Mouse (Mus musculus): ENCODE measurements around the gene Apba2.

Gene Apba2

GRCm38 (mm10) chr7:64659328-64659727, 157.8 kb downstream of the Apba2 start:
- WGBS: 56% methylated on average over 8 of the region's 8 CpGs

GRCm38 (mm10) chr7:64662506-64662905, 161.0 kb downstream of the Apba2 start:
- WGBS: 49% methylated on average over 5 of the region's 5 CpGs

- 55% methylated on average over 3 of the region's 3 CpGs for WGBS
Measured at GRCm38 (mm10) chr7:64663600-64663999, 162.1 kb downstream of the Apba2 start.

DNA sequence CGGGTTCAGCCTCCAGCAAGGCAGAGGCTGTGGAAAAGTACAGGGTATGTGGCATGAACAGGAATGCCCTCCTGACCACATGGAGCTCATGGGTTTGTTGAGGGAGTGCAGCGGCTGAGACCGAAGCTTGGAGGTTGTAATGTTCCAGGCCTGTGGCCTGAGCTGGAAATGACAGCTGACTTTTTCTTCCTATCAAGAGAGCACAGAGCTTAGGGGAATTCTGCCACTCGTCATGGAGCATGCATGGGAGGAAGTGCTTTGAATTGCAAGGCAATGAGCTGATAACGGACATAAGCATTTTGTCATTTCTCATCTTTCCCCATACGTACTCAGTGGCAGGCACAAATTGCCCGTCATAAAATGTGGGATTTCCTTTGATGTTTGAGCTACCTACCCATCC, 163.6 kb downstream of the Apba2 start:
- WGBS: 74% methylated on average over 7 of the region's 7 CpGs

DNA sequence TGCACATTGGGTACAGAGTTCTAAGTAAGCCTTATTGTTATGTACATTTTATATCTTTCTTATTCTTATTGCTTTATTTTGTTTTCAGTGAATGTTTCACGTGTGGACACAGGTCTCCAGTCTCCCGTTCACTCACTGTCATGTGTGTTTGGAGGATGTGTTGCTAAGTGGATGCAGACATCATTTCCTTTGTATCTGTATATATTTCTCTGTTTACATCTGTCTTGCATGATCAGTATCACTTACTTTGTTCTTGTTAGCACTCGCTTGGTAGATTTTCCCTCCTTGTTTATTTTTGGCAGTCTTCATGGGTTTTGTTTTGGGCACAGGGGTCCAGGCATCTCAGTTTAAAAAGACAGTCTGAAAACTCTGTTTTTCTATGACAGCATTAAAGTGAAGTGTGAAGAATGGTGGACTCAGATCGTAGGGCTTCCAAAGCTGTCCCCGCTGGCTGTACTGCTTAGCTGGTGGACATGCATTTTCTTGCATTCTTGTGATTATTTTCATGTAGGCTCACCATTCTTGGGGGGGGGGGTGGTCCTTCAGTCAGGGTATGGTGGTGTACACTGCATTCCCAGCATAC, 164.3 kb downstream of the Apba2 start:
- WGBS: 84% methylated on average over 5 of the region's 5 CpGs

DNA sequence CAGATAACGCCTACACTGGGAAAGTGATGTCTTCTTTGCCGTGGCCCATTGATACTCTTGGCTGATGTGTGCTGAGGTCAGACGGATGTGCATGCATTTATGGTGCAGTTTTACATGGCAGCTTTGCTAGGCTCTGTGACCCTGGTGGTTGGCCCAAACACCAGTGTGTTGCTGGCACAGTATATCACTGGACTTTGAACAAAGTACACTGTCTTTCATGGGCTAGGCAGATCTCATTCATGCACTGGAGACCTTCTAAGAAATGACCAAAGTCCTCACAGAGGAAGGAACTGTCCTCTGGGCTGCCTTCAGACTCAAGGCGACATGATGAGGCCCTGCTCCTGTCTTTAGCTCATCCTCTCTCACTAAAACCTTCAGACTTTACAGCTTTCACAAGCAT, 166.5 kb downstream of the Apba2 start:
- WGBS: 85% methylated on average over 4 of the region's 4 CpGs

GRCm38 (mm10) chr7:64679771-64680479, 178.4 kb downstream of the Apba2 start:
- WGBS: 61% methylated on average over 10 of the region's 10 CpGs

- 62% methylated on average over 4 of the region's 4 CpGs for WGBS
Measured at GRCm38 (mm10) chr7:64684893-64685292, 183.4 kb downstream of the Apba2 start.

GRCm38 (mm10) chr7:64688115-64688817, 186.8 kb downstream of the Apba2 start:
- 47% methylated on average over 14 of the region's 14 CpGs for WGBS

GRCm38 (mm10) chr7:64691831-64692230, 190.3 kb downstream of the Apba2 start:
- WGBS: 91% methylated on average over 2 of the region's 2 CpGs

- 92% methylated on average over 6 of the region's 6 CpGs for WGBS
Measured at GRCm38 (mm10) chr7:64694937-64695336, 193.4 kb downstream of the Apba2 start.

- 33% methylated on average over 14 of the region's 14 CpGs for WGBS
Measured at GRCm38 (mm10) chr7:64696521-64697281, 195.2 kb downstream of the Apba2 start.

DNA sequence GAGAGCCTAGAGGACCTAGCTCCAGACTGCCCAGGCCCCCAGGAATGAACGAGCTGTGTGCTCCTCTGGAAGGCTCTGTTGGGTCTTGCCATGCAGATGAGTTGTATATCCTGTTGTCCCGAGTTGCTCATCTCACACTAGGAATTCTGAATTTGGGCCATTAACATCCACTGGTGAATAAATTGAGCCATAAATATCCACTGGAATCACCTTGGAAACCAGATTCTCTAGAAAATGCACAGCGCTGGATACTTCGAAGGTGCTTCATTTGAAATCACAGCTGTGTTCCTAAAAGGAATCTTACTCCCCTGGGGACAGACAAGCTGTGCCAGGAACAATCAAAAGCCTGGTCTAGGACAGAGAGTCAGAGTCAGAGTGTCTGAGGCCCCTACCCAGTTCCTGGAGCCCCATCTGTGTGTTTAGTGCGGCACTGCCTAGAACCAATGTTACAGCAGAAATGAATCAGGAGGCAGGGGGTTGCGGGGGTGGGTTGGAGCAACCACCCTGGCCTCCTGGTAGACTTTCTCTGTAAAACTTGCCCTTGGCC, 196.4 kb downstream of the Apba2 start:
- WGBS: 59% methylated on average over 6 of the region's 6 CpGs

GRCm38 (mm10) chr7:64704060-64704595, 202.6 kb downstream of the Apba2 start:
- 82% methylated on average over 5 of the region's 5 CpGs for WGBS

- 86% methylated on average over 4 of the region's 4 CpGs for WGBS
Measured at GRCm38 (mm10) chr7:64708176-64708575, 206.7 kb downstream of the Apba2 start.

GRCm38 (mm10) chr7:64709520-64710262, 208.2 kb downstream of the Apba2 start:
- WGBS: 59% methylated on average over 13 of the region's 13 CpGs

DNA sequence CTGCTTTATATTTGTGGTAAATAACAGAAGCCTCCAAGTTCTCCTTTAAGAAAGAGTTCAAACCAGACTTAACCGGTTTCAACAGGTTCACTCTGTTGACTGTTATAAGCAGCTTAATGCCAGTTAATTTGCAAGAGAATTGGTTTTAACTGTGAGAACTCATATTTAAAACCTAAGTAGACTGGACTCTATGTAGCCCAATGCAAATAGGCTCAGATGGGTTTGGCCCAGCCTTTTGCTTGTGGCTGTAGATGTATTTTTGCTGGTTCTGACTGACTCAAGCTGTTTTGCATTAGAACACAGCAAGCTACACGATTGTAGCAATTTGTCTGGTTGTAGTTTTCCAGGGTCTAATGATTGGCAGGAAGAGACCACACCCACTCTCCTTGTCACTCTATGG, 214.8 kb downstream of the Apba2 start:
- 60% methylated on average over 2 of the region's 2 CpGs for WGBS

GRCm38 (mm10) chr7:64723313-64723712, 221.8 kb downstream of the Apba2 start:
- WGBS: 70% methylated on average over 3 of the region's 3 CpGs

DNA sequence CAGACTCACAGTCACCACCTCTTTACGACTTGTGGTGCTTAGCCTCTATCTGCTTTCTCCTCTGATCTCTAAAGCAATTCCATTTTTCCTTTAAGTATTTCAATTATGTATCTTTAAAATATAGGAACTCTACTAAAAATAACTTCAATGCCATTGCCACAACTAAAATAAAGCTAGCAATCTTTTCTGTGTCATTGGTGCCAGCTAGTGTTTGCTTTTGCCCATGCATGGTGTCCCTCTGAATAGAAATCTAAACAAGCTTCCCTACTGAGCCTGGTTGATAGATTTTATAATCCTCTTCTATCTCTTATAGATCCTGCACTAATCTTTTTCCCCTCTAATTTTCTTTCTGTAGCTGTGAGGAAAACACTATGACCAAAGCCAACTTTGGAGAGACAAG, 222.9 kb downstream of the Apba2 start:
- WGBS: 76% methylated on average over 1 of the region's 1 CpGs

GRCm38 (mm10) chr7:64725967-64726695, 224.6 kb downstream of the Apba2 start:
- WGBS: 62% methylated on average over 6 of the region's 6 CpGs
